Mouse (Mus musculus) layer of hippocampus, adult 11-12 months (tissue): ENCODE results near the gene Mapk10.

ENCODE experiments used
- DNase-seq: peaks from one replicate; pipeline ENCODE4 v3.0.0; 2022; ENCODE audit warnings: low spot score

The Mapk10 gene

DNA sequence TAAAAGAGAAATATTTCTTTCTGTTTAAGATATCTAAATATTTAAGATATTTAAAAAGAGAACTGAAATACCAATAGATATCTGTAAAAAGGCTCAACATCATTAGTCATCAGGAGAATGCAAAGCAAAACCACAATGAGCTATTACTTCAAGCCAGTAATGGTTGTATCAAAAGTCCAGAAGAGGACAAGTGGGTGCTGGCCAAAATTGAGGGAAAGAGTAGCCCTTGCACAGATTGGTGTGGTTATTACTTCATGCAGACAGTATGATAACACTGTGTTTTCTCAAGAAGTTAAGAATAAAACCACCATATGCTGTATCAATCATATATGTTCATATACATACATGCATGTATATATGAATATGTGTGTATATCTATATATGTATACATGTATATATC is 353.1 kb downstream of the Mapk10 start:
- DNase-seq: no peak
